Mouse (Mus musculus) bone marrow macrophage, adult 2 months (primary cell): ENCODE results near the gene Snx21.

ENCODE experiments used
- CTCF ChIP-seq: IDR thresholded peaks from 2 replicates; pipeline ENCODE4 v1.5.1; 2012; ENCODE audit warnings: low read depth, mild to moderate bottlenecking, low read length, moderate library complexity
- POLR2A ChIP-seq: IDR thresholded peaks from 2 replicates; pipeline ENCODE4 v1.6.1; 2012; ENCODE audit warnings: mild to moderate bottlenecking, low read depth, low read length, borderline replicate concordance

- TF ChIP-seq CTCF, result no peak
- TF ChIP-seq POLR2A, result no peak
Observed at GRCm38 (mm10) chr2:164828437-164828836, 42.8 kb downstream of the Snx21 start, which contains the start of gene Spata25.
